Mouse (Mus musculus) B cell, adult 67 days (primary cell): ENCODE results near the gene Coq10a. TPM values are rescaled to one million over a fixed set of nuclear protein-coding genes. Genes with fewer than 3 reads are reported as not detected.

Experiments
- total RNA-seq, 2 experiments: library from RNA; stranded (reverse); gene quantifications; 4 replicates each; pipeline ENCODE4 v1.2.4; 2023

Gene Coq10a
- 10 to 100 TPM; 39.6 to 39.7 TPM for total RNA-seq

DNA sequence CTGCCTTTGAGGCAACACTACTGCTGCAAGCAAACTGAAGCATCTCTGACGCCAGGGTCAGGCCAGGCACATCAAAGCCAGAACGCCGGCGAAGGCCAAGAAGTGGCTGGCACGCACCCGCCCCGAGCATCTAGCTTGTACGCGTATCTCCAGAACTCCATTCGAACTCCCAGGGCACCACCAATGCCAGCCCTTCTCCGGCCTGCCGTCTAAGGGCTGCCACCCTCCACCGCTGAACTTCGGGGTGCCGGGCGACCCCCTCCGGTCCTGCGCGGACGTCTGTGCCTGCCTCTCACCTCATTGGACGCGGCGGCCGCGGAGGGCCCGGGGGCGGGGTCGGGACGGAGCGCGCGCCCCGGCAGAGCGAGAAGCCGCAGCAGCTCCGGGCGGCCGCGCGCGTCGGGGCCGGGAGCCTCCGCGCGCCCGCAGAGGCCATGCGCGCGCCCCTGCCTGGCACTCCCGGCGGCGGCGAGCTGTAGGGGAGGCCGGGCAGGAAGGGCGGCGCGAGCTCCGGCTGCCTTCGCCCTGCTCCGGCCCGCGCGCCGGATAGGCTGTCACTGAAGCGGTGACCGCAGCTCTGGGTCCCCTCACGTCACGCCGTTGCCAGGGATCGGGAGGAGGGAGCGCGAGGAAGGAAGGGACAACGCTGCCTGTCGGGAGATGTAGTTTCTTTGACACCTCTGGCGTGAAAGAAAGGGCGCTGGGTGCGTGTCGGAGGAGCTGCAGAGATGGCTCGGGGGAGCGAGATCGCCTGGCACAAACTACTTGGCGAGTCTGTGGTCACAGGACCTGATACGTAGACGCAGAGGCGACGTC, at the start of gene Coq10a:
TSS of gene Coq10a (minus strand) at position 596 of the 816 bp plus-strand sequence.

GRCm38 (mm10) chr10:128411211-128412054, 42.6 kb upstream of the Coq10a start, which contains the start of the genes Nabp2 and Rnf41:
Nabp2 (minus strand) TSS chr10:128411492.
Rnf41 (plus strand) TSS chr10:128411657.

GRCm38 (mm10) chr10:128401056-128401455, 32.3 kb upstream of the Coq10a start, which contains the start of gene Slc39a5:
Slc39a5 (minus strand) TSS chr10:128401229.

GRCm38 (mm10) chr10:128376455-128377211, 7.8 kb upstream of the Coq10a start, which contains the start of gene Ankrd52:
Ankrd52 (plus strand) TSS chr10:128377115.

DNA sequence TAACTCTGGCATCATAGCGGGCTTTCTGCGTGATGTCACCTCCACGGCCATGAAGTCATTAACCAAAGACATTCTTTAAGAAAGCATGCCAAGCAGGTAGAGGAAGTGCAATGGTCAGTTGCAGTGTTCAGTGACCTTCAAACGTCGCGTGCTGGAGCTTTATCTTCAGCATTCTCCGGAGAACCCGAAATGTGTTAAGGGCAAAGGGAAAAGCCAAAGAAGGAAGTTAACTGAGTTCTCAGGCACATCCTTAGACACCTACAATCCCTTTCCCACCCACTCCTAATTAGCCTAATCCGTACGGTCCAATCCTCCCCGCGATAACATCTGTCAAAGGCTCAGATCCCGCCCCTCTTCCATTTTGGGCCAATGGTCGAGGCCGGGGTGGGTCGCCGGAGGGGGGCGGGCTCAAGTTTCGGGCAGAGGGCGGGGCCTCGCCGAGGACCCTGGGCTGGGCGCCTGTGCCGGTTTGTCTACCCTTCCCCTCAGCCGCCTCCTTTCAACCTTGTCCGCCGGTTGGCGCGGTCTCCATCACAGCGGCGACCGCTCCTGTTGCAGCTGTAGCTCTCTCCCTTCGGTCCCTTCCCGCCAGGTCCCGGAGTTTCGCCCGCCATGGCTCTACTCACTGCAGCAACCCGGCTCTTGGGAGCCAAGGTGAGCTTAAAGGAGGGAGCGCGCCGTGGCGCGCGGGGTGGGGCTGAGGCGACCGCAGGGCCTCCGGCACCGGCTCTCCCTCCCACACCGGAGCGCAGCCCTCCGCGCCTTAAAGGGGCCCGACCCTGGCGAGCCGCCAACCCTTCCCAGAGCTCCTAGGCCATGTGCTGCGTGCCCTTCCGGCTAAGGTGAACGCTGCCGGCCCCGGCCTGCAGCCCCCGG, 31.3 kb downstream of the Coq10a start, which contains the start of gene Cs:
TSS of gene Cs (plus strand) at position 429 of the 876 bp plus-strand sequence.

GRCm38 (mm10) chr10:128322141-128323108, 46.4 kb downstream of the Coq10a start, which contains the start of gene Cnpy2:
Cnpy2 (plus strand) TSS chr10:128322459.

Other genes with a start within 250 kb of the Coq10a start
- 10 to 100 TPM; 47.0 to 55.3 TPM for gene Rbms2, start 188.7 kb downstream of the Coq10a start, total RNA-seq
- not detected for gene Gls2, start 174.5 kb downstream of the Coq10a start, total RNA-seq
- gene Spryd4, start 157.2 kb downstream of the Coq10a start, total RNA-seq = 10 to 100 TPM; 13.7 to 14.4 TPM
- gene Mip, start 143.2 kb downstream of the Coq10a start, total RNA-seq = not detected
- gene Timeless, start 136.9 kb downstream of the Coq10a start, total RNA-seq = 10 to 100 TPM; 16.6 to 21.5 TPM
- gene Apon, start 114.9 kb downstream of the Coq10a start, total RNA-seq = under 1 TPM in 1 of 2 experiments, not detected in 1; 0.38 TPM
- 1 to 10 TPM in 1 of 2 experiments, under 1 TPM in 1; 0.89 to 1.5 TPM for gene Apof, start 100.3 kb downstream of the Coq10a start, total RNA-seq
- 100 to 1,000 TPM; 136 to 139 TPM for gene Stat2, start 98.4 kb downstream of the Coq10a start, total RNA-seq
- gene Il23a, start 70.2 kb downstream of the Coq10a start, total RNA-seq = not detected
- gene Pan2, start 65.7 kb downstream of the Coq10a start, total RNA-seq = 10 to 100 TPM; 64.1 to 67.9 TPM
- gene Cnpy2, start 46.5 kb downstream of the Coq10a start, total RNA-seq = 10 to 100 TPM; 26.6 to 30.1 TPM
- gene Cs, start 31.3 kb downstream of the Coq10a start, total RNA-seq = 100 to 1,000 TPM; 108 to 111 TPM
- 10 to 100 TPM; 74.5 to 79.2 TPM for gene Ankrd52, start 8.1 kb upstream of the Coq10a start, total RNA-seq
- not detected for gene Slc39a5, start 32.2 kb upstream of the Coq10a start, total RNA-seq
- 10 to 100 TPM; 47.3 to 50.6 TPM for gene Nabp2, start 42.5 kb upstream of the Coq10a start, total RNA-seq
- 10 to 100 TPM; 70.9 to 76.8 TPM for gene Rnf41, start 42.7 kb upstream of the Coq10a start, total RNA-seq
- 100 to 1,000 TPM; 167 to 179 TPM for gene Smarcc2, start 90.3 kb upstream of the Coq10a start, total RNA-seq
- 100 to 1,000 TPM; 532 to 547 TPM for gene Myl6, start 125.1 kb upstream of the Coq10a start, total RNA-seq
- 1 to 10 TPM in 1 of 2 experiments, not detected in 1; 1.0 TPM for gene Myl6b, start 129.7 kb upstream of the Coq10a start, total RNA-seq
- 100 to 1,000 TPM; 256 to 263 TPM for gene Esyt1, start 156.9 kb upstream of the Coq10a start, total RNA-seq
- 10 to 100 TPM; 64.2 to 67.6 TPM for gene Zc3h10, start 178.8 kb upstream of the Coq10a start, total RNA-seq
- 1,000 to 10,000 TPM; 3,633 to 3,680 TPM for gene Rpl41, start 180.3 kb upstream of the Coq10a start, total RNA-seq
- 10 to 100 TPM; 83.0 to 90.6 TPM for gene Pa2g4, start 197.0 kb upstream of the Coq10a start, total RNA-seq
- gene Erbb3, start 220.7 kb upstream of the Coq10a start, total RNA-seq = 1 to 10 TPM; 1.2 to 1.3 TPM